Mouse (Mus musculus): ENCODE measurements around the gene Aurkb.

DNA sequence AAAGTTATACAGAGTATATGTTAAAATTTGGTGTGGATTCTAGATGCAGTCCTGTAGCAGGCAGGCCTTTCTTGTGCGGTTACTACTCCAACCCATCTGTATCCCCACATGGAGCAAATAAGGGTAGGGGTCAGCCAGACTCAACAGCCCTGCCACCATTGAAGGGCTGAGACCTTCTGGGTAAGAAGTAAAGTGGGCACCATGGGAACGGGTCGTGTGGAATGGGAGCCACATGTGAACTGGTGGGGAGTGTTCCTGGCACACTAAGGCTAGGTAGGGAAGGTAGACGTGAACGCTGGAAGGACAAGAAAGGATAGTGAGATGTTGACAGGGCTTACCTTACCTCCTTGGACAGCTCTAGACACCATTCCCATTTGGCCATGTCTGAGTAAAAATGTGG lies 7.3 kb upstream of the Aurkb start:
- TF ChIP-seq GATA1 (IDR thresholded peaks at IDR 0.05; ENCODE audit: low read length) (no peak), TAL1 (IDR thresholded peaks at IDR 0.05; ENCODE audit: low read length) (no peak)

All from erythroblast, embryonic 14.5 days (primary cell).